Mouse (Mus musculus): ENCODE results near the gene 1500011B03Rik.

The 1500011B03Rik gene

DNA sequence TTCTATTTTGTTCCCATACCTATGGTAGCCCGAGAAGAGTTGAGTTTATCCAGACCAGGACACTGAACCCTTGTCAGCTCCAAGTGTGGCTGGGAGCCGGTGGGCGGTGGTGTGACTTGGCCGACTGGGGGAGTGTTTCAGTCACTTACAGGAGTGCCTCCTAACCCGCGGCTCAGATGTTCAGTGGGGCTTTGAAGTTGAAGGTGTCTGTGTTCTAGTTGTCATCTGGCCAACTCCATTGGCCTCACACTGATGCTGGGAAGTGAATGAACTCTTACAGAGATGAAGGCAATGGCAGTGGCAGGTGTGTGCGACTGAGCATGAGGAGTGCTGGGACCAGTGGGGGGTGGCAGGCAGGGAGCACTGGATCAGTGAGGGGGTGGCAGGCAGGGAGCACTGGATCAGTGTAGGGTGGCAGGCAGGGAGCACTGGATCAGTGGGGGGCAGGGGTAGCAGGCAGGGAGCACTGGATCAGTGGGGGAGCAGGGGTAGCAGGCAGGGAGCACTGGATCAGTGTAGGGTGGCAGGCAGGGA lies 43.2 kb downstream of the 1500011B03Rik start:
- no peak for DNase-seq

GRCm38 (mm10) chr5:114776174-114776573 lies 47.1 kb downstream of the 1500011B03Rik start:
- DNase-seq = no peak

DNA sequence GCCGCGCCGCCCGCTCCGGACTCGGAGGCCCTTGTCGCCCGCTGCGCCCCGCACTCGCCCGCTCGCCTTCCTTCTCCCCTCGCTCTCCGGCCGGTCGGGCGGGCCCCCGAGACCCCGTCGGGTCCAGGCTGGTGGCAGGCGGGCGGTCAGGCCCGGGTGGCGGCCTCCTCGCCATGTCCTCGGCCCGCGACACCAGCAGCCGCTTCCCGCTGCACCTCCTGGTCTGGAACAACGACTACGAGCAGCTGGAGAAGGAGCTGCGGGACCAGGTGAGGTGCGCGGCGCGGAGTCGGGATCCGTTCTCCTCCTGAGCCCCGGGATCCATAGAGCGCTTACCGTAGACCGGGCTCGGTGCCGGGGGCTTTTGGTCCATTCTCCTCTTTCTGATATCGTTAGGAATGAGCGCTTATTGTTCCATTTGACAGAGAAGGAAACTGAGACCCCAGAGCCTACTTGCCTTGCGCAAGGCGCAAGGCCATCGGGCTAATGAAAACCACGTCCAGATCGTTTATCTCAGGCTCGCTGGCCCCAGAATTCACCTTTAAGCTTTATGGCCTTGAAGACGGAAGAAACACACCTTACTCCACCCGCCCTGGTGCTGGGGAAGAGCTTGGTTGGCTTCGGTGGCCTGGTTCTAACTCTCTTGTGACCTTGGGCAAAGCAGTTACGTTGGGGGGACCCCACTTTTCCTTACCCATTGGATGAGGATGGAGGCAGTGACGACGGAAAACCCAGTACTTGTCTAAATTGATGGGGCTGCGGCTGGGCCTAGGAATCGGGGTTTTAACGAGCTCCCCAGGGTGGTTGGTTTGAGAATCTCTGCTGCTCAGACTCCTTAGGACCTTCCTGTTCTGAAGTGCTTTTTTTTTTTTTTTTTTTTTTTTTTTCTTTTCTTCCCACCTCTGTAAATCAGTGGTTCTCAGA lies 48.0 kb downstream of the 1500011B03Rik start, which contains the start of gene Git2:
Gene Git2, minus strand, starts transcription at position 462 of the 924 bp plus-strand sequence.
- DNase-seq = peak; percentile 61

- DNase-seq = peak; percentile 92
These were observed 48.7 kb downstream of the 1500011B03Rik start, which contains the start of gene Ankrd13a for GRCm38 (mm10) chr5:114774403-114775051. Gene Ankrd13a (plus strand): TSS chr5:114774677.

GRCm38 (mm10) chr5:114773780-114774179 lies 49.5 kb downstream of the 1500011B03Rik start:
- no peak for DNase-seq

DNA sequence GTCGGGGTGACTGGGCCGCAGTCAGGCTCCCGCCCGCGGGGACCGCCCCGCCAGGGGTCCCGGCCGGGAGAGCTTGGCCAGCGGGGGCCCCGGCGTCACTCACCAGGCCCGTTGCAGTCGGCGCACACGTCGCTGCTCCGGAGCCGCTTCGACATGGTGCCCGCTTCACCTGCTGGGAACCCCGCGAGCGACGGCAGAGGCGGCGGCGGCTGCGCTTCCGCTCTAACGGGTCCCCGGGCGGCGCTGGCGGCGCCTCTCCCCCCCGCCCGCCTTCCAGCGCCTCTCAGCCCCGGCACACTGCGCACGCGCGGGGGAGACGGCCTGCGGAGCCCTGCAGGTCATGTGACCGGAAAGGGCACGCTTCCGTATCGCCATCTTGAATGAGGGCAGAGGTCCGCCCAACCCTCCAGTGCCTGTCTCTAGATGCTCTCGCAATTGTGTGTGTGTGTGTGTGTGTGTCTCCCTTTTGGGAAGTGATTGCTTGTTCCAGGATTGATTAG lies 50.0 kb downstream of the 1500011B03Rik start:
- peak; percentile 96 for DNase-seq

GRCm38 (mm10) chr5:114772456-114773203 lies 50.6 kb downstream of the 1500011B03Rik start:
- peak; percentile 62 for DNase-seq

DNA sequence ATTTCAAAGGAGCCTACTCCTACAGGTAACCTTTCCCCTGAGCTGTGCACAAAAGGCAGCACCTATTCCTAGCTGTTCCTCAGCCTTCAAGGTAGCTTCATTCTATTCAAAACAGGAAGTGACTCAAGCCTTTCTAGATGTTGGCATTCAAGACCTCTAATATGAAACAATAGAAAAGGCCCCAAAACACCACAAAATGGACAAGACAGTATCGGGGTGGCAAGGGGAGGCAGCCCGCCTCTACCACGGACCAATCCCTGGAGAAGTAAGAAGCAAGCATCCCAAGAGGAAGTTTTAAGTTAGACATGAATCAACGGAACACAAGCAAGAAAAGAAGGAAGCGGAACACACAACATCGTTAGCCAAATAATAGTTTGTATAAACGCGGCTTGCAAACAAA lies 51.5 kb downstream of the 1500011B03Rik start:
- DNase-seq = no peak

DNA sequence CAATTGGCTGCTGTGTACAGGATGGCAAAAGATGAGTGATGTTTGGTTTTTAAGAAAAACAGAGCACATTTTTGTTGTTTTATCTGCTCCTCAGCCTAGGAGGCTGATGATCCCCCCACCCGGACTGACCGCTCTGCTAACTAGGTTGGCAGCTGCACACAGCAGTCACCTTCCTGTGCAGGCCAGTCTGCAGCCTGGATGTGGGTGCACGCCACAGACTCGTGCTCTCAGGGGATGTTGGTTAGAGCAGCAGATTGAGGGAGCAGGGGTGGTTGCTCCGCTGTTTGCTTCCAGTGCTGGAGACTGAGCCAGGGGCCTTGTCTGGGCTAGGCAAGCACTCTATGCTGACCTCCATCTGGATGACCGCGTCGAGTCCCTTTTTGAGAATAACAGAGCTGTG lies 53.5 kb downstream of the 1500011B03Rik start:
- DNase-seq = no peak

DNA sequence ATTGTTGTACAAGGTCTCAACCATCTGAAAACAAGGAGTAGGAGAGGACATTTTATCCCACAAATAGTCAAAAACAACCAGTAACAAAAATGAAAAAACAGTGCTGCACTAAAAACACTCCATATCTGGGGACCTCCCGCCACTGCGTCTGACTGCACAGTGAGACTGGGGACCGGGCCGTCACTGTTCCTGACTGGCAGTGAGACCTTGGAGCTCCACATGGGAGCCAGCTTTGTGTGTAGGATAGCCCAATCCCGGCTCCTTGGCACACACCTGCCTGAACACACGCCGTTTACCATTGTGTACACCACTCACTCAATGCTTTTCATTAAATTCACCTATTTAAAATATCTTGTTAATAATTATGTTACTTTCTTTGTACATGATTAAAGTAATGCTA lies 56.1 kb downstream of the 1500011B03Rik start:
- DNase-seq = no peak

- no peak for DNase-seq
These were observed 56.6 kb downstream of the 1500011B03Rik start for GRCm38 (mm10) chr5:114766686-114767085.

GRCm38 (mm10) chr5:114764812-114765735 lies 58.2 kb downstream of the 1500011B03Rik start:
- peak; percentile 84 for DNase-seq

- DNase-seq = no peak
These were observed 61.3 kb downstream of the 1500011B03Rik start for GRCm38 (mm10) chr5:114761980-114762379.

GRCm38 (mm10) chr5:114759536-114760090 lies 63.7 kb downstream of the 1500011B03Rik start:
- no peak for DNase-seq
